Mouse (Mus musculus): ENCODE measurements around the gene Krtap29-1. TPM values are rescaled to one million over a fixed set of nuclear protein-coding genes. Genes with fewer than 3 reads are reported as not detected.

The Krtap29-1 gene
- polyA plus RNA-seq, 1 experiment from 2014 or later, result not detected

DNA sequence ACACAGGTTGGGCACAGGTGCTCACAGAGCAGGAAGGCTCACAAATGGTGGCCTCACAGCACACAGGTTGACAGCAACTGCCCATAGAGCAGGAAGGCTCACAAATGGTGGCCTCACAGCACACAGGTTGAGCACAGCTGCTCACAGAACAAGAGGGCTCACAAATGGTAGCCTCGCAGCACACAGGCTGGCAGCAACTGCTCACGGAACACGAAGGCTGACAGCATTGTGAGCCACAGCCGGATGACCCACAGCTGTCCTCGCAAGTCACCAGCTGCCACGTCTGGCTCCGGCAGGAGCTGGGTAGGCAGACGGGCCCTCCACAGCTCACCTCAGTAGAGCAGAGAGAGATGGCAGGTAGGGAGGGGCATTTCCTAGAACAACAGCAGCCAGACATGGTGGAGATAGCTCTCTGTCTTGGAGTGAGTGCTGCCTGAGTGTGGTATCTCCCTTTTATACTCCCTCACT is 7.4 kb upstream of the Krtap29-1 start, which contains the start of gene Krtap16-1:
TSS of gene Krtap16-1 (minus strand) at position 418 of the 468 bp plus-strand sequence.
- Histone ChIP-seq H3K4me3 (ENCODE audit: low read depth, low read length) (no peak within 1 kb of the TSS), H3K36me3 (replicated peaks; ENCODE audit: control insufficient read depth, insufficient read depth, low read depth, low read length) (no peaks in the 10 kb centered on the region), H3K9me3 (replicated peaks; ENCODE audit: control insufficient read depth, low read length) (no peaks in the 10 kb centered on the region), H3K4me2 (ENCODE audit: low read depth, low read length) (no peak within 1 kb of the TSS), H3K9ac (replicated peaks; ENCODE audit: low read length) (no peak within 1 kb of the TSS), H3K27ac (replicated peaks; ENCODE audit: low read depth, low read length) (no peak within 1 kb of the TSS), H3K27me3 (ENCODE audit: control insufficient read depth, insufficient read depth, low read length) (no peaks in the 10 kb centered on the region), H3K4me1 (ENCODE audit: control insufficient read depth, insufficient read depth, low read length) (no peaks in the 10 kb centered on the region)
- ATAC-seq (replicated peaks; ENCODE audit: insufficient number of reproducible peaks, low FRiP score, low TSS enrichment, low read depth) (no peak), DNase-seq (ENCODE audit: low spot score) (no peak)
- WGBS, result 80% methylated on average over 8 of the region's 8 CpGs

DNA sequence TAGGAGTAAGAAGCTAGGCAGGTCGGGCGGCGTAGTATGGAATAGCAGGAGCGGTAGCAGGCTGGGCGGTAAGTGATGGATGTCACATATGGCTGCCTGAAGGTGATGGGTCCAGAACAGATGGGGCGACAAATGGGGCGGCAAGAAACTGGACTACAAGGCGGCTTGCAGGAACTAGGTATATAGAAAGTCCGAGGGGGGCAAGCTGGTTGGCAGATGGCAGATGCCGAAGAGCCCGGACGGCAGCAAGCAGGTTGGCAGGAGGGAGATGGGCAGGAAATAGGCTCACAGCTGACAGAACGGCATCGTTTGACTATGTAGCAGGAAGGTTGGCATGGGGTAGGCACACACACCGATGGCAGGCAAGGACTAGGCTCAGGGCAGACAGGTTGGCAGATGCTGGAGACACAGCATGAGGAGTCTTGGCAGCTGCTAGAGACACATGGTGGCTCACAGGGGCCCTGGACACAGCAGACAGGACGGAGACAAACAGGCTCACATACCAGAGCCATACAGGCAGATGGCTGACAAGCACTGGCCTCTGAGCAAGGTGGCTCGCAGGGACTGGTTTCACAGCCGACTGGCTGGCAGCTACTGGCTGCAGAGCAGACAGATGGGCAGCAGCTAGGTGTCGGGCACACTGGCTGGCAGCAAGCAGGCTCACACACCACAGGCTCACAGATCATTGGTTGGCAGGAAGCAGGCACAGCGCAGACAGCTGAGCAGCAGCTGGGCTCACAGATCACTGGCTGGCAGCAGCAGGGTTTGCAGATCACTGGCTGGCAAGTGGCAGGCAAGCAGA is 6.6 kb upstream of the Krtap29-1 start:
- H3K4me3 ChIP-seq (ENCODE audit: low read depth, low read length), result no peak overlapping the region
- no peak overlapping the region for H3K9ac ChIP-seq (replicated peaks; ENCODE audit: low read length)
- no peaks in the 10 kb centered on the region for H3K36me3 ChIP-seq (replicated peaks; ENCODE audit: control insufficient read depth, insufficient read depth, low read depth, low read length)
- no peaks in the 10 kb centered on the region for H3K27me3 ChIP-seq (ENCODE audit: control insufficient read depth, insufficient read depth, low read length)
- no peaks in the 10 kb centered on the region for H3K4me1 ChIP-seq (ENCODE audit: control insufficient read depth, insufficient read depth, low read length)
- ATAC-seq (replicated peaks; ENCODE audit: insufficient number of reproducible peaks, low FRiP score, low TSS enrichment, low read depth), result no peak
- 85% methylated on average over 20 of the region's 20 CpGs for WGBS
- H3K9me3 ChIP-seq (replicated peaks; ENCODE audit: control insufficient read depth, low read length), result no peaks in the 10 kb centered on the region
- H3K4me2 ChIP-seq (ENCODE audit: low read depth, low read length), result no peak overlapping the region
- DNase-seq (ENCODE audit: low spot score), result no peak
- no peak overlapping the region for H3K27ac ChIP-seq (replicated peaks; ENCODE audit: low read depth, low read length)

DNA sequence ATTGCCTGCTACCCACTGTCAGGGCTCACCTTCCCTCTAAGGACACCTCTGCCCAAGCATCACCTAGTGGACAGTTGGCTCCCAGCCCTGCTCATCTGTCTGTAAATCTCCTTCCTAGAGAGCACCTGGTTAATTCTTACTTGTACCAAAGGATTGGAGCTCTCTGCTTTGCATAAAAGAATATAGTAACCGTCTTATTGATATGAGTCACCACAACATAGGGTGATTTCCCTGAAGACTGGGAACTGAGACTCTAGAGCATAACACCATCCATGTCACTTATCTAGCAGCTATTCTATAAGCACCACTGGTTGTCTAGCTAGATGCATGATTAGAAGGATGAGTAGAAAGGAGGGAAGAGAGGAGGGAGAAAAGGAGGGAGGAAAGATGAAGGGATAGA is 4.6 kb upstream of the Krtap29-1 start:
- H3K27me3 ChIP-seq (ENCODE audit: control insufficient read depth, insufficient read depth, low read length), result no peaks in the 10 kb centered on the region
- no peaks in the 10 kb centered on the region for H3K4me1 ChIP-seq (ENCODE audit: control insufficient read depth, insufficient read depth, low read length)
- no peaks in the 10 kb centered on the region for H3K9me3 ChIP-seq (replicated peaks; ENCODE audit: control insufficient read depth, low read length)
- WGBS, result 93% methylated on average over 1 of the region's 1 CpGs
- ATAC-seq (replicated peaks; ENCODE audit: insufficient number of reproducible peaks, low FRiP score, low TSS enrichment, low read depth) (no peak), DNase-seq (ENCODE audit: low spot score) (no peak)
- no peak overlapping the region for H3K9ac ChIP-seq (replicated peaks; ENCODE audit: low read length)
- H3K27ac ChIP-seq (replicated peaks; ENCODE audit: low read depth, low read length), result no peak overlapping the region
- no peak overlapping the region for H3K4me3 ChIP-seq (ENCODE audit: low read depth, low read length)
- no peaks in the 10 kb centered on the region for H3K36me3 ChIP-seq (replicated peaks; ENCODE audit: control insufficient read depth, insufficient read depth, low read depth, low read length)
- H3K4me2 ChIP-seq (ENCODE audit: low read depth, low read length), result no peak overlapping the region

DNA sequence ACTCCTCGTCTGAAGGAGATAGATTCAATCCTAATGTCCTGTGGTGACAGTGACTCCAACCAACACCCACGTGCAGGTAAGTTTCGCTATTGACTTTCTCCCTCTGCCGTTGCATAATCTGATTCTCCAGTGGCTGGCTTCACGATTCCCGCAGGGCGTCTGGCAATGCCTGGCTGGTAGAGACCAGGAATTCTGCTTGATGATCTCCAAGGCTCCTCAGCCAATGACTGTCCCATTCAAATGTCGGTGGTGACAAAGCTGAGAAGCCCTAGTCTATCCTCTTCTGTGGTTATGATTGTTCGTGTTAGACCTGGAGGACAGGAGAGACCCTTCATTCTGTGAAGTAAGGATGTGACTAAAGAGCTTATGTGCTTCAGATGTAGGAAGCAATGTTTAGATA is 3.9 kb upstream of the Krtap29-1 start:
- Histone ChIP-seq H3K4me2 (ENCODE audit: low read depth, low read length) (no peak overlapping the region), H3K9ac (replicated peaks; ENCODE audit: low read length) (no peak overlapping the region), H3K27ac (replicated peaks; ENCODE audit: low read depth, low read length) (no peak overlapping the region), H3K4me3 (ENCODE audit: low read depth, low read length) (no peak overlapping the region), H3K36me3 (replicated peaks; ENCODE audit: control insufficient read depth, insufficient read depth, low read depth, low read length) (no peaks in the 10 kb centered on the region), H3K4me1 (ENCODE audit: control insufficient read depth, insufficient read depth, low read length) (no peaks in the 10 kb centered on the region), H3K27me3 (ENCODE audit: control insufficient read depth, insufficient read depth, low read length) (no peaks in the 10 kb centered on the region), H3K9me3 (replicated peaks; ENCODE audit: control insufficient read depth, low read length) (no peaks in the 10 kb centered on the region)
- no peak for ATAC-seq (replicated peaks; ENCODE audit: insufficient number of reproducible peaks, low FRiP score, low TSS enrichment, low read depth)
- DNase-seq (ENCODE audit: low spot score), result no peak
- WGBS, result 87% methylated on average over 9 of the region's 9 CpGs

DNA sequence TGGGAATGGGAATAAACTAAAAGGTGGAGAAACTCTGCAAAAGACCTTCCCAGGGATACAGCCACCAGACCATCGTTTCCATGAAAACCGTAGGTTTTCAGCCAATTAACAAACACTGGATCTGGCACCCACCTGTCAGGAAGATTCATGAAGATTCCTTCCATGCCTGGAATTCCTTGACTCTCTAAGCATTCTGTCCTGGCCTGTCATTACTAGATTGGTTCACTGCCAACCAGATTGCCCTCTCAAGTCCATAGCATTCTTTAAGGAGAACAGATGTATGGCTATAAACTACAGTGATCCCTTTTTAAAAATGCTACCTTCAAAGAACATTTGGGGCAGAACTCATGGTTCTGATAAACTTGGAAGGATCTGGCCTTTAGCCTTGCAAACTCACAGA is 12.9 kb downstream of the Krtap29-1 start:
- H3K36me3 ChIP-seq (replicated peaks; ENCODE audit: control insufficient read depth, insufficient read depth, low read depth, low read length), result no peaks in the 10 kb centered on the region
- no peak overlapping the region for H3K9ac ChIP-seq (replicated peaks; ENCODE audit: low read length)
- H3K9me3 ChIP-seq (replicated peaks; ENCODE audit: control insufficient read depth, low read length), result no peaks in the 10 kb centered on the region
- no peak overlapping the region for H3K4me3 ChIP-seq (ENCODE audit: low read depth, low read length)
- ATAC-seq (replicated peaks; ENCODE audit: insufficient number of reproducible peaks, low FRiP score, low TSS enrichment, low read depth) (no peak), DNase-seq (ENCODE audit: low spot score) (no peak)
- no peaks in the 10 kb centered on the region for H3K4me1 ChIP-seq (ENCODE audit: control insufficient read depth, insufficient read depth, low read length)
- H3K4me2 ChIP-seq (ENCODE audit: low read depth, low read length), result no peak overlapping the region
- WGBS, result 62% methylated on average over 2 of the region's 2 CpGs
- H3K27ac ChIP-seq (replicated peaks; ENCODE audit: low read depth, low read length), result no peak overlapping the region
- no peaks in the 10 kb centered on the region for H3K27me3 ChIP-seq (ENCODE audit: control insufficient read depth, insufficient read depth, low read length)

DNA sequence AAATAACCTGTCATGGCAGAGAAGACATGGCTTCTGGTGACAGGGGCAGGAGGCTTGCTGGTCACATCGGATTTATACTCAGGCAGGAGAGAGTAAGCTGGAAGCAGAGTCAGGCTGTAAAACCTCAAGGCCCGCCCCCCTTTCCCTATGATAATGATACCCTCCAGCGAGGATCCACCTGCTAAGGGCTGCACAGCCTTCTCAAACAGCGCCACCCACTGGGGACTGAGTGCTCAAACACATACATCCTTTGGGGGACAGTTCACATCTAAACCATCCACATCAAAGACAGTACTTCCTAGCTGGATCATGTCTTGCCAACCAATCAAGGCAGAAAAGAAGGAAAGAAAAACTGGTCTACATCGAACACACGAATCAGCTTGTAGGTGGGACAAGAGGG is 14.6 kb downstream of the Krtap29-1 start:
- no peak overlapping the region for H3K27ac ChIP-seq (replicated peaks; ENCODE audit: low read depth, low read length)
- no peaks in the 10 kb centered on the region for H3K36me3 ChIP-seq (replicated peaks; ENCODE audit: control insufficient read depth, insufficient read depth, low read depth, low read length)
- H3K27me3 ChIP-seq (ENCODE audit: control insufficient read depth, insufficient read depth, low read length), result no peaks in the 10 kb centered on the region
- H3K9me3 ChIP-seq (replicated peaks; ENCODE audit: control insufficient read depth, low read length), result no peaks in the 10 kb centered on the region
- H3K4me3 ChIP-seq (ENCODE audit: low read depth, low read length), result no peak overlapping the region
- WGBS, result 44% methylated on average over 6 of the region's 6 CpGs
- DNase-seq (ENCODE audit: low spot score) (peak; percentile 18), ATAC-seq (replicated peaks; ENCODE audit: insufficient number of reproducible peaks, low FRiP score, low TSS enrichment, low read depth) (no peak)
- H3K9ac ChIP-seq (replicated peaks; ENCODE audit: low read length), result no peak overlapping the region
- H3K4me1 ChIP-seq (ENCODE audit: control insufficient read depth, insufficient read depth, low read length), result no peaks in the 10 kb centered on the region
- no peak overlapping the region for H3K4me2 ChIP-seq (ENCODE audit: low read depth, low read length)

DNA sequence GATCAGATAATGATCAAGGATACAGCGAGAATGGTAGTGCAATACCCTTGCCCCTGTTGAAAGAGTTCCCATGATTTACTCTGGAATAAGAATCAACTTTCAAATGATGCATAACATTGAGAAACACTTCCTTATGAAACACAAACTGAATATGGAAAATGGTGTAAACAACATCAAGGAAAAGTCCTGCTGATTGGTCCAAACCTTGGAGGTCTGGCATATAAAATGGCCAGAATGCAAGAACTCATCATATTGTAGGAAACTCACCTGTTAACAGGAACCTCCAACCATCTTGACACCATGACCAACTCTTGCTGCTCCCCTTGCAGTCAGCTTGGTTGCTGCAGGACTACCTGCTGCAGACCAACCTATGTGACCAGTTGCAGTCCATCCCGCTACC is 30.7 kb downstream of the Krtap29-1 start, which contains the start of gene Krtap9-5:
TSS of gene Krtap9-5 (plus strand) at position 301 of the 400 bp plus-strand sequence.
- Histone ChIP-seq H3K4me2 (ENCODE audit: low read depth, low read length) (no peak within 1 kb of the TSS), H3K4me3 (ENCODE audit: low read depth, low read length) (no peak within 1 kb of the TSS), H3K9me3 (replicated peaks; ENCODE audit: control insufficient read depth, low read length) (no peaks in the 10 kb centered on the region), H3K27me3 (ENCODE audit: control insufficient read depth, insufficient read depth, low read length) (no peaks in the 10 kb centered on the region), H3K4me1 (ENCODE audit: control insufficient read depth, insufficient read depth, low read length) (no peaks in the 10 kb centered on the region), H3K36me3 (replicated peaks; ENCODE audit: control insufficient read depth, insufficient read depth, low read depth, low read length) (no peaks in the 10 kb centered on the region), H3K27ac (replicated peaks; ENCODE audit: low read depth, low read length) (no peak within 1 kb of the TSS), H3K9ac (replicated peaks; ENCODE audit: low read length) (no peak within 1 kb of the TSS)
- ATAC-seq (replicated peaks; ENCODE audit: insufficient number of reproducible peaks, low FRiP score, low TSS enrichment, low read depth), result no peak
- no peak for DNase-seq (ENCODE audit: low spot score)
- 84% methylated on average over 2 of the region's 2 CpGs for WGBS

DNA sequence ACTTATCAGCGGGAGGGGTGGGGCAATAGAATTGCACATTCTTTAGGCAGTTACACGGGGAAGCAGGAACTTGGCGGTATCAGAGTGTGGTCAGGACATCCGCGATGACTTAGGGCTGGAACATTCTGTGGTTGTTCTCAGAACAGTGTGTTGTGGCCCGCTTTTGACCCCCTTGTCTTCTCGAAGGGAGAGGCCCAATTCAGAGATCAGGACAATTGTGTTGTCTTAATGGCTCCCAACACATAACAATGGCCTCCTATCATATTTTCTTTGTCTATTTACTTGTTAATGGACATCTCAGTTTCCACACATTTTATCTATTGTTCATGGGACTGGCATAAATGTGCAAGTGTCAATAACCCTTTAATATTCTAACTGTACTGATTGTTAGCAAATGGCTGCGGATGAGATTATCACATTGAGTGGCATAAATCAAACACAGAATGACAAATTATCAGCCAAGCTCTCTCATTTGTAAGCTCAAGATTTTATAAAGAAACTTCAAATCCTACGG is 41.0 kb downstream of the Krtap29-1 start:
- Histone ChIP-seq H3K4me3 (ENCODE audit: low read depth, low read length) (no peak overlapping the region), H3K9ac (replicated peaks; ENCODE audit: low read length) (no peak overlapping the region), H3K9me3 (replicated peaks; ENCODE audit: control insufficient read depth, low read length) (no peaks in the 10 kb centered on the region), H3K4me2 (ENCODE audit: low read depth, low read length) (no peak overlapping the region), H3K36me3 (replicated peaks; ENCODE audit: control insufficient read depth, insufficient read depth, low read depth, low read length) (no peaks in the 10 kb centered on the region), H3K4me1 (ENCODE audit: control insufficient read depth, insufficient read depth, low read length) (no peaks in the 10 kb centered on the region), H3K27me3 (ENCODE audit: control insufficient read depth, insufficient read depth, low read length) (no peaks in the 10 kb centered on the region), H3K27ac (replicated peaks; ENCODE audit: low read depth, low read length) (no peak overlapping the region)
- ATAC-seq (replicated peaks; ENCODE audit: insufficient number of reproducible peaks, low FRiP score, low TSS enrichment, low read depth) (no peak), DNase-seq (ENCODE audit: low spot score) (no peak)
- 89% methylated on average over 9 of the region's 9 CpGs for WGBS

Measured in embryonic facial prominence, embryonic 11.5 days (tissue).